Mouse (Mus musculus) cerebellum, adult 2 months (tissue): ENCODE results near the gene Mdm2.

Experiments
- CTCF ChIP-seq: fragments of 200-500 bp; IDR thresholded peaks from 2 replicates; pipeline ENCODE4 v1.5.1; 2011; ENCODE audit warnings: low read depth, mild to moderate bottlenecking, control low read depth, low read length, moderate library complexity, borderline replicate concordance; ENCODE audit not compliant: insufficient read depth
- POLR2A ChIP-seq: fragments of 200-500 bp; IDR thresholded peaks from 2 replicates; pipeline ENCODE4 v1.6.1; 2011; ENCODE audit warnings: low read length, control low read depth, borderline replicate concordance; ENCODE audit not compliant: insufficient read depth

GRCm38 (mm10) chr10:117757796-117758342 lies 47.3 kb upstream of the Mdm2 start:
- TF ChIP-seq POLR2A (no peak), CTCF (no peak)
